Mouse (Mus musculus): ENCODE data around the gene Lars2. TPM values are rescaled to one million over a fixed set of nuclear protein-coding genes. Genes with fewer than 3 reads are reported as not detected.
"Not testable (repeated sequence)": the region's sequence is repeated elsewhere in the genome, so short reads cannot be mapped to it uniquely, and the experiment has no call there.

The Lars2 gene
- polyA plus RNA-seq, 1 experiment from 2014 or later = 117 TPM

GRCm38 (mm10) chr9:123430973-123431372, 64.2 kb downstream of the Lars2 start:
- Histone ChIP-seq H3K36me3 (ENCODE audit: inconsistent target) (peaks cover 5% of the 10 kb centered on the region), H3K79me2 (ENCODE audit: inconsistent target) (no peaks in the 10 kb centered on the region), H3K4me3 (ENCODE audit: inconsistent target) (no peak overlapping the region), H3K27ac (no peak overlapping the region)

- peaks cover 17% of the 10 kb centered on the region; the same call in 1 of the 2 replicates for H3K36me3 ChIP-seq (ENCODE audit: inconsistent target)
- 83% methylated on average over 2 of the region's 2 CpGs for WGBS (ENCODE audit: missing documents)
Measured at GRCm38 (mm10) chr9:123438223-123438622, 71.5 kb downstream of the Lars2 start.

GRCm38 (mm10) chr9:123440230-123441058, 73.7 kb downstream of the Lars2 start:
- Histone ChIP-seq H3K36me3 (ENCODE audit: inconsistent target) (peaks cover 17% of the 10 kb centered on the region; the same call in 1 of the 2 replicates), H3K79me2 (ENCODE audit: inconsistent target) (no peaks in the 10 kb centered on the region), H3K4me3 (ENCODE audit: inconsistent target) (no peak overlapping the region), H3K27ac (no peak overlapping the region)
- WGBS (ENCODE audit: missing documents) = 83% methylated on average over 5 of the region's 5 CpGs

More at GRCm38 (mm10) chr9:123438223-123438622, 71.5 kb downstream of the Lars2 start:
- no peak overlapping the region for H3K27ac ChIP-seq
- H3K4me3 ChIP-seq (ENCODE audit: inconsistent target) = no peak overlapping the region
- H3K79me2 ChIP-seq (ENCODE audit: inconsistent target) = no peaks in the 10 kb centered on the region

- H3K4me3 ChIP-seq (ENCODE audit: inconsistent target); H3K27ac ChIP-seq; H3K79me2 ChIP-seq (ENCODE audit: inconsistent target); H3K36me3 ChIP-seq (ENCODE audit: inconsistent target): not testable (repeated sequence)
- WGBS (ENCODE audit: missing documents) = no CpG with 5 or more reads among the region's 3 CpGs
Measured at GRCm38 (mm10) chr9:123447101-123447500, 80.4 kb downstream of the Lars2 start.

- no peak overlapping the region for H3K4me3 ChIP-seq (ENCODE audit: inconsistent target)
- H3K36me3 ChIP-seq (ENCODE audit: inconsistent target) = no peaks in the 10 kb centered on the region
- H3K27ac ChIP-seq = no peak overlapping the region
- no peaks in the 10 kb centered on the region for H3K79me2 ChIP-seq (ENCODE audit: inconsistent target)
Measured at GRCm38 (mm10) chr9:123448594-123448993, 81.9 kb downstream of the Lars2 start.

GRCm38 (mm10) chr9:123450174-123450573, 83.4 kb downstream of the Lars2 start:
- no peak overlapping the region for H3K27ac ChIP-seq
- H3K4me3 ChIP-seq (ENCODE audit: inconsistent target) = no peak overlapping the region
- H3K79me2 ChIP-seq (ENCODE audit: inconsistent target) = no peaks in the 10 kb centered on the region
- WGBS (ENCODE audit: missing documents) = 89% methylated on average over 1 of the region's 2 CpGs
- no peaks in the 10 kb centered on the region for H3K36me3 ChIP-seq (ENCODE audit: inconsistent target)

- 92% methylated on average over 3 of the region's 3 CpGs for WGBS (ENCODE audit: missing documents)
- Histone ChIP-seq H3K27ac (no peak overlapping the region), H3K36me3 (ENCODE audit: inconsistent target) (no peaks in the 10 kb centered on the region), H3K4me3 (ENCODE audit: inconsistent target) (no peak overlapping the region), H3K79me2 (ENCODE audit: inconsistent target) (no peaks in the 10 kb centered on the region)
Measured at GRCm38 (mm10) chr9:123451772-123452171, 85.0 kb downstream of the Lars2 start.

GRCm38 (mm10) chr9:123456634-123457602, 90.2 kb downstream of the Lars2 start:
- Histone ChIP-seq H3K36me3 (ENCODE audit: inconsistent target) (no peaks in the 10 kb centered on the region; the same call in 1 of the 2 replicates), H3K27ac (no peak overlapping the region), H3K4me3 (ENCODE audit: inconsistent target) (no peak overlapping the region), H3K79me2 (ENCODE audit: inconsistent target) (no peaks in the 10 kb centered on the region)
- WGBS (ENCODE audit: missing documents) = 97% methylated on average over 9 of the region's 9 CpGs

- H3K4me3 ChIP-seq (ENCODE audit: inconsistent target) = no peak overlapping the region
- no peaks in the 10 kb centered on the region for H3K79me2 ChIP-seq (ENCODE audit: inconsistent target)
- H3K27ac ChIP-seq = no peak overlapping the region
- 93% methylated on average over 2 of the region's 2 CpGs for WGBS (ENCODE audit: missing documents)
- no peaks in the 10 kb centered on the region; the same call in 1 of the 2 replicates for H3K36me3 ChIP-seq (ENCODE audit: inconsistent target)
Measured at GRCm38 (mm10) chr9:123457603-123458002, 90.9 kb downstream of the Lars2 start.

GRCm38 (mm10) chr9:123467141-123467620, 100.5 kb downstream of the Lars2 start:
- Histone ChIP-seq H3K79me2 (ENCODE audit: inconsistent target) (no peaks in the 10 kb centered on the region), H3K27ac (no peak overlapping the region), H3K36me3 (ENCODE audit: inconsistent target) (no peaks in the 10 kb centered on the region), H3K4me3 (ENCODE audit: inconsistent target) (no peak overlapping the region)
- WGBS (ENCODE audit: missing documents) = 93% methylated on average over 4 of the region's 4 CpGs

- WGBS (ENCODE audit: missing documents) = 92% methylated on average over 5 of the region's 5 CpGs
- H3K4me3 ChIP-seq (ENCODE audit: inconsistent target) = no peak overlapping the region
- H3K79me2 ChIP-seq (ENCODE audit: inconsistent target) = no peaks in the 10 kb centered on the region
- H3K27ac ChIP-seq = no peak overlapping the region
- no peaks in the 10 kb centered on the region for H3K36me3 ChIP-seq (ENCODE audit: inconsistent target)
Measured at GRCm38 (mm10) chr9:123468406-123469085, 101.8 kb downstream of the Lars2 start.

- Histone ChIP-seq H3K36me3 (ENCODE audit: inconsistent target) (no peaks in the 10 kb centered on the region), H3K4me3 (ENCODE audit: inconsistent target) (no peak overlapping the region), H3K27ac (no peak overlapping the region), H3K79me2 (ENCODE audit: inconsistent target) (no peaks in the 10 kb centered on the region)
Measured at GRCm38 (mm10) chr9:123469087-123469486, 102.4 kb downstream of the Lars2 start.

GRCm38 (mm10) chr9:123473377-123473776, 106.7 kb downstream of the Lars2 start:
- H3K27ac ChIP-seq = no peak overlapping the region
- no peaks in the 10 kb centered on the region for H3K79me2 ChIP-seq (ENCODE audit: inconsistent target)
- no peaks in the 10 kb centered on the region for H3K36me3 ChIP-seq (ENCODE audit: inconsistent target)
- H3K4me3 ChIP-seq (ENCODE audit: inconsistent target) = no peak overlapping the region

GRCm38 (mm10) chr9:123475569-123475968, 108.8 kb downstream of the Lars2 start:
- Histone ChIP-seq H3K27ac (peak overlapping the region; percentile 21; the same call in 1 of the 2 replicates), H3K79me2 (ENCODE audit: inconsistent target) (peaks cover 15% of the 10 kb centered on the region), H3K4me3 (ENCODE audit: inconsistent target) (no peak overlapping the region), H3K36me3 (ENCODE audit: inconsistent target) (no peaks in the 10 kb centered on the region)
- 31% methylated on average over 1 of the region's 1 CpGs for WGBS (ENCODE audit: missing documents)
